Mouse (Mus musculus) brain, embryonic 18.5 days (tissue): Measurements from ENCODE around the gene Smarcd1.
"Not testable (repeated sequence)": the region's sequence is repeated elsewhere in the genome, so short reads cannot be mapped to it uniquely, and the experiment has no call there.

ENCODE experiments used
- DNase-seq: peaks from one replicate; pipeline ENCODE4 v3.0.0-alpha.2; 2012; ENCODE audit warnings: low read depth, low spot score

The Smarcd1 gene

GRCm38 (mm10) chr15:99684156-99684555 lies 17.8 kb upstream of the Smarcd1 start:
- DNase-seq: no peak

DNA sequence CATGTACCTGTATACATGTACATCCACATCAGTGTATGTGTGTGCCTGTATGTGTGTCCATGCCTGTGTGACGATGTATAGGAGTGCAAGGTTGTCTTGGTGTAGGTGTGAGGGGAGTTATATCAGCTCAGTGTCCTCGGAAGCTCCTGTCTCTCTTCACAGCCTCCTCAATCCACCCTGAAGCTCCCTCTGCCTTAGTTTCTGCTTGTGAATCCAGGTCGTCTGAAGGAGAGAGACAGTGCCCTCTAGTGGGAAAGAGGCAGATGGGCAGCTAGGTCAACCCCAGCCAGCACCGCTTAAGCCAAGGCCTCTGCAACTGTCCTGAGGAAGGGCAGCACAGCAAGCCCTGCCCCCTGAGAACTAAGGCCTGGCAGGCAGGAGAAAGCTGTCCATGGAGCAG lies 13.2 kb upstream of the Smarcd1 start:
- no peak for DNase-seq

DNA sequence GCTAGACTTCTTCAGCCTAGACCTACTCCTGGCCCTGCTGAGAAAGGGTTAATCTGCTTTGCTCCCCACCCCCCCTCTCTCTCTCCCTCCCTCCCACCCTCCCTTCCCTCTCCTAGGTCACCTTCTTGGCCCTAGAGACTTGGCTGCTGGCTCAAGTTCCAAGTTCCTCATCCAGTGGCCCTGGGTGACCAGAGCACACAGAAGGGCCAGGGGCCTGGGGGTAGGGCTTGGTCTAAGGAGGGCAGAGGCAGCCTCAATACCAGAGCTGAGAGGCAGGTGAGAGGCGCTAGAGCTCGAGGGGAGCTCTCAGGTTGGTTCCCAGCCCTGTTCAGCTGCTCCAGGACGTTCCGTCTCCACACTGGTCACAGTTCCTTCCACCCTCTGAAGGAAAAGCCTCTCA lies 11.0 kb upstream of the Smarcd1 start:
- no peak for DNase-seq

- DNase-seq: no peak
These were observed 10.0 kb upstream of the Smarcd1 start for GRCm38 (mm10) chr15:99691976-99692375.

GRCm38 (mm10) chr15:99697309-99697708 lies 4.6 kb upstream of the Smarcd1 start:
- DNase-seq: no peak

DNA sequence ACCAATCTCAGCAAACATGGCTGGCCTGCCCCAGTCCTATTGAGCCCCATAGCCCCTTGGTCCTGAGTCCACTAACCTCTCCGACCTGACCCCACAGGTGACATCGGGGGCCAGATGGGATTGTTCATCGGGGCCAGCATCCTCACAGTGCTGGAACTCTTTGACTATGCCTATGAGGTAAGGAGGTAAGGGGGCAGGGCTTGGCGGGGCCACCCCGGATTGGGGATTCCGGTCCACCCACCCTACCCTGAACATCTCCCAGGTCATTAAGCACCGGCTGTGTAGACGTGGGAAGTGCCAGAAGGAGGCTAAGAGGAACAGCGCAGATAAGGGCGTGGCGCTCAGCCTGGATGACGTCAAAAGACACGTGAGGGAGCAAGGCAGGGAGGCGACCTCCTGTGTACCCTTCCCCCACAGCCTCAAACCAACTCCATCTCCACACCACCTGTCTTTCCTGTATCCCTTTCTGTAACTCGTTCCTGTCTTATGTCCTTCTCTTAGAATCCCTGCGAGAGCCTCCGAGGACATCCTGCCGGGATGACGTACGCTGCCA lies 3.3 kb upstream of the Smarcd1 start:
- DNase-seq: no peak

- DNase-seq: no peak
These were observed 2.2 kb upstream of the Smarcd1 start for GRCm38 (mm10) chr15:99699715-99700114.

DNA sequence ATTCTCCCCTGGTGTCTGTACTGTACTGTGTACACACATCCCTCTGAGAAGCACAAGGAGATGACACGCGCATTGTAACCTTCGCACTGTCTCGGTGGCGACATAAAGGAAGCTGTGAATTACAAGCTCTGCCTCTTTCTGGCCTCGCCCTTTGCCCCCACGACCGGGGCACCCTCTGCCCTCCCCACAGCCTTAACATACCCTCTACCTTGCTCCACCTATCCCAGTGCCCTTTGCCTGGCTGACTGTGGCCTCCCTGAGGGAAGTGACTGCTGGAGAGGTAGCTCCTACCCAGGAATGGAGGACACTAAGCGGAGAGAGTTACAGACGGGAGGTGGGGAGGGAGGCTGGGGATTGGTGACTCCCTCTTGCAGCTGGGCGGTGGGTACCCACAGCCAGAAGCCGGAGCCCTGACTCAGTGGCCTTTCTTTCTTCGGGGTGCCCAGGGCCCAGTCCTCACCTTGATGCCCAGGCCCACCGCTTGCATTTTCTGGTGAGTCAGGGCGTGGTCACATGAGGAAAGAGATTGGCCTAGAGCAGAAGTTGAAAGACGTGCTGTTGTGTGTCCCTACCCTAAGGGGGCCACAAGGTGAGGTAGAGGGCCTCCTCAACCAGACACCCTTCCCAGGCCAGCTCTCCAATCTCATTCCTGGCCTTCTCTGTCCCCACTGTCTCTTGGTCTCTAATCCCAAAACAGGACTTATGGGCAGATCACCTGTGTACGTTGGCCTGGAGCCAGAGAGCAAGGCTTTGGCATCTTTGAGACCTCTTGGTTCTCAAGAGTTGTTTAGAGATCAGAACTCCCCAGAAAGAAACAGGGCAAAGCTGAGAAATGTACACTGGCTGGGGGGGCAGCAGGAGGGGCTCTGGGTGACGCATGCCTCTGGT lies 1.5 kb upstream of the Smarcd1 start:
- no peak for DNase-seq

DNA sequence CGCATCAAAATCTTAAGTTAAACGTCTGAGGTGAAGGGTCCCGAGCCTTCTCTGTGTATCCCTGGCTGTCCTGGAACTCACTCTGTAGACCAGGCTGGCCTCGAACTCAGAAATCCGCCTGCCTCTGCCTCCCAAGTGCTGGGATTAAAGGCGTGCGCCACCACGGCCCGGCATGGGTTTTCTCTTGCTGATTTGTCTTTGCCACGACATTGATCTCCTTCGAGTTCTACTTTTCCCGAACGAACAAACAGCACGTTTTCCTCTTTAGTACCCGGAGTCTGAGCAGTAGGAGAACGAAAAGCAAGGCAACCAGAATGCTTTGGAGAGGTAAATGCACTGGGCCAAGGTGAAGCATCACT lies 310 bp upstream of the Smarcd1 start:
- not testable (repeated sequence) for DNase-seq

GRCm38 (mm10) chr15:99703104-99703503 lies 1.2 kb downstream of the Smarcd1 start:
- DNase-seq: no peak

GRCm38 (mm10) chr15:99703676-99704040 lies 1.7 kb downstream of the Smarcd1 start:
- DNase-seq: no peak

GRCm38 (mm10) chr15:99704041-99704681 lies 2.2 kb downstream of the Smarcd1 start:
- no peak for DNase-seq

DNA sequence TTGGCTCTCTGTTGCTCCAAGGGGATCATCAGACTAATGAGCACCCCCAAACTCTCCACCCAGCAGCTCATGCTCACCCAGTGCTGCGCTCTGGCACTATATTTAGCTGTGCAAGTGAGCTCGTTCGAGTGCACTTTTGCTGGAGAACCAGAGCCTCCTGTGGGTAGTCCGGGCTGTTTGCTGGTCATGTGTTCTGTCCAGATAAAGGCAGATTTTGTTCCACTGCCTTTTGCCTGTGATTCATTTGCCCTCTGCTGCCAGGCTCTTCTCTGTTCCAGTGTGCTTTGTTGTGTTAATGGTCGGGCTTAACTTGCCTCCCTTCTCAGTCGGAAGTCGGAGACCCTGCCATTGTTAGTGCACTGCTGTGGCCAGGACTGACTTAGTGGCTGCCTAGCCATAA lies 3.0 kb downstream of the Smarcd1 start:
- DNase-seq: no peak

DNA sequence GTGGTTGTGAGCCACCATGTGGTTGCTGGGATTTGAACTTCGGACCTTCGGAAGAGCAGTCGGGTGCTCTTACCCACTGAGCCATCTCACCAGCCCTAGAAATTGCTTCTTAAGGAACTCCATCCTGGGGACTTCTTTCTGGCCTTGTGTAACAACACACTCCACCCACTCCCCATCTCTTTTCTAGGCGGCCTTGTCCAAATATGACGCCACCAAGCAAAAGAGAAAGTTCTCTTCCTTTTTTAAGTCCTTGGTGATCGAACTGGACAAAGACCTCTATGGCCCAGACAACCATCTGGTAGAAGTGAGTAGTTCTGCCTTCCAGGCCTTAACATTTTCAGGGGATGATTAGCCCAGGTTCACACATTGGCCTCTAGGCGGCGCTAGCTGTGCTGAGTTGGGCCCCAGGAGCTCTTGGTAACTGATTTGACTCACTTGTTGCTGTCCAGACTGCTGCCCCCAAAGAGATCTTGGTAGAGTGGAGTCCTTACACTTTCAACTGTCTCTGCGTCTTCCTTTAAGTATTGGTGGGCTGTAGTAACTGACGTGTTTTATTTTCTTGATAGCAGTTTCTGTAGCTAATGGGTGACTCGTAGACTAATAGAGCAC lies 3.6 kb downstream of the Smarcd1 start, which contains the start of gene Gm17349:
Gm17349 (minus strand) TSS at position 51 of the 609 bp plus-strand sequence.
- no peak for DNase-seq

DNA sequence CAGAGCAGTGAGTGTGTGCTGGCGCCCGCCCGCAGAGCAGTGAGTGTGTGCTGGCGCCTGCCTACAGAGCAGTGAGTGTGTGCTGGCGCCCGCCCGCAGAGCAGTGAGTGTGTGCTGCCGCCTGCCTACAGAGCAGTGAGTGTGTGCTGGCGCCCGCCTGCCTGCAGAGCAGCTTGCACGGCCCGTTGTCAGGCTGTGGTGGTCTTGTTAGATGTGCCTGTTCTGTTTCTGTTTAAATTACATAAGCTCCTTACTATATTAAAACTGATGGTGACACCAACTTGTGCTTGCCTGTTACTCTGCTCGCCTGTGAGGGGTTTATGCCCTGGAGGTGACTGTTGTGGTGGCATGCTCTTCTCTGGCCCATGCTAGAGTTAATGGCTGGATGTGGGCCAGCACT lies 6.2 kb downstream of the Smarcd1 start:
- DNase-seq: no peak

DNA sequence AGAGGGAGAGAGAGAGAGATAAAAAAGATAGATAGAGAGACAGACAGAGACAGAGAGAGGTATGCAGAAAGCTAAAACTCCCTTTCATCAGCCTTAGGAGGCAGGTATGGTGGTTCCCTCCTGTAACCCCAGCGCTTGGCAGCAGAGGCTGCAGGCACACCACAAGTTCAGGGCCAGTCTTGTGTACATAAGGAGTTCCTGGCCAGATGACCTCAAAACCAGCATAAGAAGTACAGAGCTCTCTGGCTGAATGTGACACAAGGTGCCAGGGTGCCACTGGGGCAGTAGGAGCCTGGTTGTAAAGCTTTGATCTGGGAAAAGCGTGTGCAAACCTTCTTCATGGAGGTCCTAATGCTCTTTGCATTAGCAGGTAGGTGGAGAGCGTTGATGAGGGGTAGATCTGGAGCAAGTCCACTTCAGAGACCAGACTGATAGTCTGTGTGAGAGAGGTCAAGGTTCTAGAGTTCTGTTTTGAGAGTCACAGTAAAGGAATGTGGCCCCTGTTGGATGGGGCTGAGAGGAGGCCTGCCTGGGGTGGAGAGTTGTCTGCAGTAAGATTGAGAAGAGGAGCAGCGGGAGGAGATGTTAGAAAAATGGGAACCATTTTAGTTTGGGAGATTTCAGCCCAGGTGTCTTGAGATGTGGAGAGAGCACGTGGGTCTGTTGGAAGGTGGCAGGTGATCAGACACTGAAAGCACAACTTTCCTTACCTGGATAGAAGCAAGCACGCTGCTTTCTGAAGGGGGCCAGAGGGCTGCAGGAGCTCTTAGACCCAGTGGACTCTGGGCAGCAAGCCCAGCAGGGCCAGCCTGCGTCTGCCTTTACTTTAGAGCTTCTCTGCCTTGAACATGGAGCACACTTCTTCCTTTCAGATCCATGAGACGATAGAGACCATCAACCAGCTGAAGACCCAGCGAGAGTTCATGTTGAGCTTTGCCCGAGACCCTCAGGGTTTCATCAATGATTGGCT lies 8.6 kb downstream of the Smarcd1 start:
- DNase-seq: no peak

DNA sequence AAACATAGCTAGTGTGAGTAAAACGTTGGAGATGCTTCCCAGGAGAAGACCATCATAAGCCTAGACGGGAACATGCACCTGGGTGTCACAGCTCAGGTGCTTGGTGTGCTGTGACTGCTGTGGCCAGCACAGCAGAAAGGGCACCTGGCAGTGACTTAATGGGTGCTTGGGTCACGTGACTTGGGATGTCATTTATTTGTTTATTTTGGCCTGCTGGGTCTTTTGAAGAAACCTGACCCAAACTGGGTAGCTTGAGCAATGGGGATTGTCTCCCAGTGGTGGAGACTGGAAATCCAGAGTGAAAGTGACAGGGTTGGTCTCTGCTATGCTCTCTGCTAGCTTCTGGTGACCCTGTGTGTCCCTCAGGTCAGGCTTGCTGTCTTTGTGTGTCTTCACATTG lies 9.6 kb downstream of the Smarcd1 start:
- no peak for DNase-seq

- DNase-seq: no peak
These were observed 11.0 kb downstream of the Smarcd1 start for GRCm38 (mm10) chr15:99712666-99713559.

DNA sequence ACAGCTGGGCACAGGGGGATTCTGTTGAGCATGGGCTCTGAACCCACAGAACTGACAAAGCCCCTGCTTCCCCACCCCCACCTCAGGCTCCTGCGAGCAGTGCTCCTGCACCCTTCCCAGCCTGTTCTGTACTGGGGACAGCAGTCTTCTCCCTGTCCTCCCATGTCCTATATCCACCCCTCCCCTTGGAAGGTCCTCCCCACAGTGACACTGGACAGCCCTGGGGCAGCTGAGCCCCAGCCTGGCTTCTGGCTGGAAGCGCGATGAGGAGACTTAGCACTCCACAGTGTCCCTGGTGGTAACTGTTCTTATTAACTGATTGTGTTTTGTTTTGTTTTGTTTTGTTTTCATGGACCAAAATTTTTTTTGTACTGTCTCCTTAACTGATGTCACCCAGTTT lies 11.6 kb downstream of the Smarcd1 start:
- no peak for DNase-seq

- no peak for DNase-seq
These were observed 12.3 kb downstream of the Smarcd1 start for GRCm38 (mm10) chr15:99714206-99714605.
